Mouse (Mus musculus) liver, postnatal 0 days (tissue): ENCODE measurements around the gene Aspscr1. TPM values are rescaled to one million over a fixed set of nuclear protein-coding genes. Genes with fewer than 3 reads are reported as not detected.

Experiments
- ATAC-seq: fragments of 200-750 bp; cut with Nextera tagmentation; 2 replicates; pipeline ENCODE4 v1.8.0; 2017; ENCODE audit warnings: mild to moderate bottlenecking, moderate library complexity
- DNase-seq: peaks from one replicate; pipeline ENCODE4 v3.0.0-alpha.2; 2016
- H3K27ac ChIP-seq: fragments of 300-500 bp; sonication (generic); 2 replicates; pipeline ENCODE4 v1.5.1; 2014; ENCODE audit warnings: antibody characterized with exemption, moderate library complexity, mild to moderate bottlenecking, low read depth
- H3K27me3 ChIP-seq: fragments of 300-500 bp; sonication (generic); 2 replicates; pipeline ENCODE4 v1.6.1; 2014; ENCODE audit warnings: low read length, control low read depth, mixed read lengths; ENCODE audit not compliant: insufficient read depth
- H3K36me3 ChIP-seq: fragments of 300-500 bp; sonication (generic); replicated peaks from 2 replicates; pipeline ENCODE4 v1.6.1; 2014; ENCODE audit warnings: mild to moderate bottlenecking, control low read depth, low read length, moderate library complexity, mixed read lengths; ENCODE audit not compliant: insufficient read depth
- H3K4me1 ChIP-seq: fragments of 300-500 bp; sonication (generic); 2 replicates; pipeline ENCODE4 v1.6.1; 2014; ENCODE audit warnings: antibody characterized with exemption, mild to moderate bottlenecking, control low read depth; ENCODE audit not compliant: insufficient read depth
- H3K4me2 ChIP-seq: fragments of 300-500 bp; sonication (generic); 2 replicates; pipeline ENCODE4 v1.6.1; 2014; ENCODE audit warnings: low read depth, mild to moderate bottlenecking, low read length, moderate library complexity, mixed read lengths
- H3K4me3 ChIP-seq: fragments of 300-500 bp; sonication (generic); 2 replicates; pipeline ENCODE4 v1.5.1; 2014; ENCODE audit warnings: low read depth, low read length
- H3K9ac ChIP-seq: fragments of 300-500 bp; sonication (generic); replicated peaks from 2 replicates; pipeline ENCODE4 v1.6.1; 2014; ENCODE audit warnings: mild to moderate bottlenecking, moderate library complexity
- H3K9me3 ChIP-seq: fragments of 300-500 bp; sonication (generic); 2 replicates; pipeline ENCODE4 v1.6.1; 2016; ENCODE audit warnings: mild to moderate bottlenecking, control low read depth, low read length, mixed read lengths
- CTCF ChIP-seq: sonication (generic); IDR thresholded peaks from 2 replicates; pipeline ENCODE4 v1.5.1; 2016; ENCODE audit warnings: antibody characterized with exemption, low read depth
- EP300 ChIP-seq: IDR thresholded peaks from 2 replicates; pipeline ENCODE4 v1.6.1; 2016; ENCODE audit warnings: antibody characterized with exemption, low read depth, mild to moderate bottlenecking
- WGBS: fragments of 180-500 bp; shearing (Covaris S2); extraction: QIAGEN DNeasy Blood & Tissue Kit; methylation state at CpG from one replicate; pipeline ENCODE4 v1.1.7; 2014; ENCODE audit not compliant: insufficient replicate concordance; 5-methylcytosine and 5-hydroxymethylcytosine counted together
- polyA plus RNA-seq: library from polyadenylated mRNA; unstranded; fragments of >200 nt; fragmentation: Nextera tagmentation; extraction: Ambion mirVana; gene quantifications from 2 replicates; pipeline ENCODE4 v1.2.1, GENCODE M21; 2015

Aspscr1 gene
- polyA plus RNA-seq, 1 experiment from 2014 or later = 56.8 TPM

DNA sequence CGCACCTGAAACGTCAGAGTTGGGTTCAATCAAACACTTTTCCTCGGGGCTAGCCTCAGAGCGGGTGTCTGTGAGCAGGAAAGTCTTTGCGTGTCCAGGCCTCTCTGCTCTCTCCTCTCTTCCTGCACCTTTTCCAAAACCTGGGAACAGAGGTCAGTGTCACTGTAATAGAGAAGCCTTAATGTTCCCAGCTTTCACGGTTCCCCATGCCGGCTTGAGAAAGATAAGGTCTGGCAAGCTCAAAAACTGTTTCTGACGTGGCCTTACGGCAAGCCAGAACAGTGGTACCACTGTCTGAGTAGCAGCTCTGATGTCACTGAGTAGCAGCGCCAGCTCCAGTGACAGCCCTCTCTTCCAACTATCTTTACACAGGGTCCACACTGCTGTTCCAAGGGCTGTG lies 41.8 kb downstream of the Aspscr1 start:
- H3K9me3 ChIP-seq = no peaks in the 10 kb centered on the region
- 38% methylated on average over 10 of the region's 10 CpGs for WGBS
- H3K4me2 ChIP-seq = peak overlapping the region; percentile 99
- no peaks in the 10 kb centered on the region for H3K27me3 ChIP-seq
- peak overlapping the region; percentile 62 for H3K9ac ChIP-seq
- H3K36me3 ChIP-seq = peaks cover 14% of the 10 kb centered on the region
- ATAC-seq (no peak), DNase-seq (no peak)
- peak overlapping the region; percentile 67 for H3K4me3 ChIP-seq
- peaks cover 15% of the 10 kb centered on the region for H3K4me1 ChIP-seq
- TF ChIP-seq CTCF = no peak
- no peak overlapping the region for H3K27ac ChIP-seq

DNA sequence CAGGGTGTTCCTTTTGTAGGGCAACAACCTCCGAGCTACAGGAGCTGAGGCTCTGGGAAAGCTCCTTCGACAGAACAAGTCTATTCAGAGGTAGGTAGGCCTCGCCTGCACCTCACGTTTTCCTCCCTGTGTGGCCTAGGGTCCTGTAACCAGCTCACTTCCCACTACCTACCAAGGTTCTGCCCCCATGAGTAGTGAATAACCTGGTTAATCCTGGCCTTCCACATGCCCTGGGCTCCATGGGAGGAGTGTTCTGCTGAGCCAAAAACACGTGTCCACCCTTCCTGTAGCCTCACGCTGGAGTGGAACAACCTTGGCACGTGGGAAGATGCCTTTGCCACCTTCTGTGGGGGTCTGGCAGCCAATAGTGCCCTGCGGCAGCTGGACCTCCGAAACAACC lies 42.4 kb downstream of the Aspscr1 start:
- DNase-seq (no peak), ATAC-seq (no peak)
- WGBS = 81% methylated on average over 9 of the region's 9 CpGs
- peaks cover 15% of the 10 kb centered on the region for H3K4me1 ChIP-seq
- no peak overlapping the region for H3K4me3 ChIP-seq
- no peak overlapping the region for H3K9ac ChIP-seq
- H3K27me3 ChIP-seq = no peaks in the 10 kb centered on the region
- no peak for TF ChIP-seq CTCF
- no peak for TF ChIP-seq EP300
- H3K27ac ChIP-seq = no peak overlapping the region
- no peaks in the 10 kb centered on the region for H3K9me3 ChIP-seq
- no peak overlapping the region for H3K4me2 ChIP-seq
- peaks cover 17% of the 10 kb centered on the region for H3K36me3 ChIP-seq

DNA sequence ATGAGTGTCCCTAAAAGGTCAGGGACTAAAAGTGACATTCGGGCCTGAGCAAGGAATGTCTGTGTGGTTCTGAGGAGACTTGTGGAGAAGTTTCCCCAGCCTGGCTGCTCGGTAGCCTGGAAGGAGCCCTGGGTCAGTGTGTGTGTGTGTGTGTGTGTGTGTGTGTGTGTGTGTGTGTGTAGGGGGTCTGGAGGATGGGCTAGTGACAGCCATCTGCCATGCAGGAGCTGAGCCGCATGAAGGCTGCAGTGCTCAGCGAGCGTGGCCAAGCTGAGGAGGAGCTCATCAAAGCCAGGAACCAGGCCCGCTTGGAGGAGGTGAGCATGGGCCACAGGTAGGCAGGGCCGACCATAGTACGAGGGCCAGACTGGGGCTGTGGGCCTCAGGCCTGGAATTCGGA lies 46.5 kb downstream of the Aspscr1 start:
- WGBS = 80% methylated on average over 9 of the region's 9 CpGs
- Histone ChIP-seq H3K36me3 (peaks cover 13% of the 10 kb centered on the region), H3K27ac (no peak overlapping the region), H3K9ac (no peak overlapping the region), H3K4me3 (no peak overlapping the region), H3K27me3 (peaks cover 24% of the 10 kb centered on the region), H3K4me1 (peaks cover 22% of the 10 kb centered on the region), H3K4me2 (no peak overlapping the region), H3K9me3 (no peaks in the 10 kb centered on the region)
- ATAC-seq (no peak), DNase-seq (no peak)
- TF ChIP-seq EP300 (no peak), CTCF (no peak)

- TF ChIP-seq CTCF = no peak
- no peak for TF ChIP-seq EP300
- H3K36me3 ChIP-seq = peaks cover 13% of the 10 kb centered on the region
- ATAC-seq (no peak), DNase-seq (no peak)
- no peaks in the 10 kb centered on the region for H3K9me3 ChIP-seq
- no peak overlapping the region for H3K4me3 ChIP-seq
- H3K27me3 ChIP-seq = peaks cover 24% of the 10 kb centered on the region
- H3K27ac ChIP-seq = no peak overlapping the region
- H3K9ac ChIP-seq = no peak overlapping the region
- no peak overlapping the region for H3K4me2 ChIP-seq
- WGBS = 86% methylated on average over 13 of the region's 13 CpGs
- peaks cover 17% of the 10 kb centered on the region for H3K4me1 ChIP-seq
Measured at GRCm38 (mm10) chr11:120719841-120720376, 47.1 kb downstream of the Aspscr1 start.

GRCm38 (mm10) chr11:120720450-120720849 lies 47.7 kb downstream of the Aspscr1 start:
- Histone ChIP-seq H3K4me2 (peak overlapping the region; percentile 83), H3K36me3 (peaks cover 14% of the 10 kb centered on the region), H3K27me3 (peaks cover 24% of the 10 kb centered on the region), H3K9me3 (no peaks in the 10 kb centered on the region), H3K27ac (no peak overlapping the region), H3K4me3 (0 out of 2 replicates have a peak overlapping the region, but pooled peaks have one; percentile 50), H3K9ac (0 out of 2 replicates have a peak overlapping the region, but pooled peaks have one; percentile 21), H3K4me1 (peaks cover 17% of the 10 kb centered on the region)
- 8% methylated on average over 17 of the region's 17 CpGs for WGBS
- ATAC-seq = peak; percentile 63
- DNase-seq = peak; percentile 93
- TF ChIP-seq CTCF (peak; percentile 96), EP300 (no peak)

DNA sequence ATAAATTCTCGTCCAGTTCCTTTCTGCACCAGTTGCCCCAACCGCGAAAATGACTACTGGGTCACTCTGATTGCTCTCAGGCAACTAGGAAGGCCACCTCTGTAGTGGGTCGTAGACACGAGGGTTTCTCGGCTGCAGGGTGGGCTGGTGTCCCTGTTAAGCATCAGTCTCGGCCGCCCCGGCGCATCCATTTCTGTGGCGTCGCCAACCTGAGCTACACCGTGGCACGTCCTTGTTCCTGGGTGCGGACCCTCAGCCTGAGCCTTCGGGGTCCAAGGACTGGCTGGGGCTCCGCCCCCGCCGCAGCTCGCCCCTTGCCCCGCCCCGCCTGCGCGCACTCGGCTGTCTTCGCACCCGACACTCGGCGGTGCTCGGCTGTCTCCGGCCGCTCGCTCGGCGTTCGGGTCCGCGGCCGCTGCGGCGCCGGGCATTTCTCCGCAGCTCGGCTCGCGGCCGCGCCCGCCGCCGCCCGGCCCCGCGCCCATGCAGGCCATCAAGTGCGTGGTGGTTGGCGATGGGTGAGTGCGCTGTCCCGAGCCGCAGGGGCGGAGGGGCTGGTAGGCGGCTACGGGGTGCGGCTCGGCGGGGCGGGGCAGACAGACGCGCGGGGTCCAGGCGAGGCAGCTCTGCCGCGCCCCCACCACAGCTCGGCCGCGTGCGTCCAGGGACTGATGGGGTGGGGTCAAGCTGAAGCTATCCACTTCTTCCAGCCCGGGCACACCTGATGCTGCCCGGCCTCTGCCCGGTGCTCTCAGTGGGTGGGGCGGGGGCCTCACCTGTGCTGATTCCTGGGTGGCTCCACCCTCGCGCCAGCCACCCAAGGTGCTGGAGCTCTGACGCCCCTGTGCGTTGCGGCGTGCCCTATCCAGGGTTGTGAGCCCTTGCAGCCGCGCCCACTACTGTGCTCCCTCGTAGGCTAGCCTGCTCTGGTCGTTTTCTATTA lies 48.6 kb downstream of the Aspscr1 start, which contains the start of gene Rac3:
Gene Rac3, plus strand, starts transcription at position 347 of the 943 bp plus-strand sequence.
- H3K9ac ChIP-seq = peak within 1 kb of the TSS; percentile 48
- no peaks in the 10 kb centered on the region for H3K9me3 ChIP-seq
- no peak for TF ChIP-seq EP300
- no peak for TF ChIP-seq CTCF
- H3K27ac ChIP-seq = no peak within 1 kb of the TSS
- DNase-seq (peak; percentile 46), ATAC-seq (peak; percentile 18)
- peaks cover 24% of the 10 kb centered on the region for H3K27me3 ChIP-seq
- peaks cover 25% of the 10 kb centered on the region for H3K4me1 ChIP-seq
- under 1% methylated on average over 74 of the region's 90 CpGs for WGBS
- peak within 1 kb of the TSS; percentile 50 for H3K4me3 ChIP-seq
- peaks cover 15% of the 10 kb centered on the region for H3K36me3 ChIP-seq
- peak within 1 kb of the TSS; percentile 83 for H3K4me2 ChIP-seq
